15 mouse cellular contexts compared by ENCODE assay signal in genomic region chr4:40163646-40164045, GRCm38 (mm10).
"Had no signal": no experiment of that assay in that cellular context is flagged by ENCODE, and none has a peak within 500 bp of the region (broad histone marks: within the 10 kb centered on the region; RNA-seq: fewer than 3 reads in every experiment).

No protein-coding gene starts in this region.

- H3K4me2 ChIP-seq: kidney, embryonic 15.5 days; limb, embryonic 13.5 days; neural tube, embryonic 12.5 days; stomach, embryonic 15.5 days had no signal

- H3K4me1 ChIP-seq: kidney, embryonic 15.5 days; limb, embryonic 13.5 days; neural tube, embryonic 12.5 days; stomach, embryonic 15.5 days had no signal

- H3K27me3 ChIP-seq: kidney, embryonic 15.5 days; limb, embryonic 13.5 days; neural tube, embryonic 12.5 days; stomach, embryonic 15.5 days had no signal

- H3K9me3 ChIP-seq: kidney, embryonic 15.5 days; stomach, embryonic 15.5 days had no signal

- H3K9ac ChIP-seq: kidney, embryonic 15.5 days; limb, embryonic 13.5 days; liver, embryonic 14.5 days; neural tube, embryonic 12.5 days; stomach, embryonic 15.5 days had no signal

- ATAC-seq: intestine, embryonic 16.5 days had no signal

- DNase-seq: kidney, adult 2 months; kidney, postnatal 14 days; layer of hippocampus, postnatal 36 days; lung, adult 18-20 months; lung, postnatal 4 days; right cerebral cortex, postnatal 14 days; thymus, postnatal 36 days had no signal

- H3K27ac ChIP-seq: kidney, embryonic 15.5 days; limb, embryonic 13.5 days; liver, embryonic 14.5 days; midbrain, embryonic 10.5 days; neural tube, embryonic 12.5 days; stomach, embryonic 15.5 days had no signal

- H3K4me3 ChIP-seq: kidney, embryonic 15.5 days; limb, embryonic 13.5 days; midbrain, embryonic 10.5 days; myocyte; neural tube, embryonic 12.5 days; stomach, embryonic 15.5 days had no signal
